Mouse (Mus musculus) activated CD4-positive, CD25-positive, alpha-beta regulatory T cell, adult 4 months (primary cell): Measurements from ENCODE around the gene Mapk9. TPM values are rescaled to one million over a fixed set of nuclear protein-coding genes. Genes with fewer than 3 reads are reported as not detected.

ENCODE experiments used
- ATAC-seq: one replicate; pipeline ENCODE4 v1.8.0; 2017
- polyA plus RNA-seq, 2 experiments: library from polyadenylated mRNA; unstranded; fragments of 100-300 nt; shearing (Covaris generic); gene quantifications; one replicate each; pipeline ENCODE4 v1.2.1; 2017

The Mapk9 gene
- polyA plus RNA-seq, 2 experiments from 2014 or later = 17.3 to 19.2 TPM

GRCm38 (mm10) chr11:49895966-49896590, 49.5 kb downstream of the Mapk9 start:
- no peak for ATAC-seq

GRCm38 (mm10) chr11:49900043-49900442, 53.5 kb downstream of the Mapk9 start:
- ATAC-seq = no peak

- no peak for ATAC-seq
These were observed 54.6 kb downstream of the Mapk9 start for GRCm38 (mm10) chr11:49900962-49901658.

GRCm38 (mm10) chr11:49901659-49902458, 55.3 kb downstream of the Mapk9 start, which contains the start of gene Rasgef1c:
Gene Rasgef1c, plus strand, starts transcription at chr11:49901835.
- peak; percentile 43 for ATAC-seq

- no peak for ATAC-seq
These were observed 56.8 kb downstream of the Mapk9 start for GRCm38 (mm10) chr11:49903333-49903732.

GRCm38 (mm10) chr11:49918521-49919180, 72.1 kb downstream of the Mapk9 start:
- ATAC-seq = no peak

GRCm38 (mm10) chr11:49919304-49919703, 72.8 kb downstream of the Mapk9 start:
- no peak for ATAC-seq

GRCm38 (mm10) chr11:49923539-49923938, 77.0 kb downstream of the Mapk9 start:
- no peak for ATAC-seq

- no peak for ATAC-seq
These were observed 79.6 kb downstream of the Mapk9 start for GRCm38 (mm10) chr11:49926183-49926582.

GRCm38 (mm10) chr11:49927169-49927568, 80.6 kb downstream of the Mapk9 start:
- ATAC-seq = no peak

- ATAC-seq = no peak
These were observed 81.1 kb downstream of the Mapk9 start for GRCm38 (mm10) chr11:49927670-49928069.

GRCm38 (mm10) chr11:49931037-49931625, 84.6 kb downstream of the Mapk9 start:
- ATAC-seq = no peak

- ATAC-seq = no peak
These were observed 85.3 kb downstream of the Mapk9 start for GRCm38 (mm10) chr11:49931853-49932252.

- no peak for ATAC-seq
These were observed 87.3 kb downstream of the Mapk9 start for GRCm38 (mm10) chr11:49933811-49934210.

- no peak for ATAC-seq
These were observed 87.8 kb downstream of the Mapk9 start for GRCm38 (mm10) chr11:49934322-49934721.

Other genes starting within 250 kb of the Mapk9 start
- not detected for gene Flt4, start 237.5 kb upstream of the Mapk9 start, polyA plus RNA-seq
- gene Scgb3a1, start 183.1 kb upstream of the Mapk9 start, polyA plus RNA-seq = under 1 TPM in 1 of 2 experiments, not detected in 1; 0.97 TPM
- gene Cnot6, start 134.0 kb upstream of the Mapk9 start, polyA plus RNA-seq = 10 to 100 TPM; 25.8 to 30.9 TPM
- 1 to 10 TPM in 1 of 2 experiments, under 1 TPM in 1; 0.83 to 1.1 TPM for gene Gfpt2, start 52.6 kb upstream of the Mapk9 start, polyA plus RNA-seq
- gene Rasgef1c, start 55.1 kb downstream of the Mapk9 start, polyA plus RNA-seq = under 1 TPM in 1 of 2 experiments, not detected in 1; 0.50 TPM
- gene Rnf130, start 178.6 kb downstream of the Mapk9 start, polyA plus RNA-seq = 1 to 10 TPM in 1 of 2 experiments, under 1 TPM in 1; 0.73 to 1.9 TPM